Mouse (Mus musculus): Measurements from ENCODE around the gene Npy5r.

Npy5r gene

GRCm38 (mm10) chr8:66687511-66688329 lies at the start of gene Npy5r:
Gene Npy5r (minus strand): TSS chr8:66688128.
- no peaks in the 10 kb centered on the region for H3K9me3 ChIP-seq (ENCODE audit: low read length)
- H3K27me3 ChIP-seq (ENCODE audit: insufficient read depth, low read length): peaks cover 41% of the 10 kb centered on the region
- peak within 1 kb of the TSS; percentile 72 for H3K4me3 ChIP-seq (replicated peaks; ENCODE audit: low read length)
- H3K4me1 ChIP-seq (replicated peaks; ENCODE audit: low read depth, low read length): peaks cover 12% of the 10 kb centered on the region; the same call in 1 of the 2 replicates
- no peaks in the 10 kb centered on the region for H3K36me3 ChIP-seq (ENCODE audit: insufficient read depth, low read length)
- TF ChIP-seq POU5F1 (IDR thresholded peaks at IDR 0.05; ENCODE audit: borderline replicate concordance, low read length): no peak
- no peak for TF ChIP-seq NANOG (IDR thresholded peaks at IDR 0.05; ENCODE audit: borderline replicate concordance, low read length)
- TF ChIP-seq CTCF (conservative IDR thresholded peaks at IDR 0.05; ENCODE audit: low read length): no peak

- peaks cover 17% of the 10 kb centered on the region for H3K4me1 ChIP-seq (replicated peaks; ENCODE audit: low read depth, low read length)
- H3K4me3 ChIP-seq (replicated peaks; ENCODE audit: low read length): no peak overlapping the region
- no peaks in the 10 kb centered on the region for H3K36me3 ChIP-seq (ENCODE audit: insufficient read depth, low read length)
- H3K9me3 ChIP-seq (ENCODE audit: low read length): no peaks in the 10 kb centered on the region
- TF ChIP-seq POU5F1 (IDR thresholded peaks at IDR 0.05; ENCODE audit: borderline replicate concordance, low read length): no peak
- no peak for TF ChIP-seq CTCF (conservative IDR thresholded peaks at IDR 0.05; ENCODE audit: low read length)
- TF ChIP-seq NANOG (IDR thresholded peaks at IDR 0.05; ENCODE audit: borderline replicate concordance, low read length): no peak
- no peaks in the 10 kb centered on the region for H3K27me3 ChIP-seq (ENCODE audit: insufficient read depth, low read length)
Measured at GRCm38 (mm10) chr8:66731957-66732356, 44.0 kb upstream of the Npy5r start.

- Histone ChIP-seq H3K4me3 (replicated peaks; ENCODE audit: low read length) (no peak overlapping the region), H3K27me3 (ENCODE audit: insufficient read depth, low read length) (0 out of 2 replicates have a peak, but pooled peaks cover 4% of the 10 kb centered on the region), H3K9me3 (ENCODE audit: low read length) (no peaks in the 10 kb centered on the region), H3K4me1 (replicated peaks; ENCODE audit: low read depth, low read length) (peaks cover 17% of the 10 kb centered on the region), H3K36me3 (ENCODE audit: insufficient read depth, low read length) (no peaks in the 10 kb centered on the region)
- no peak for TF ChIP-seq POU5F1 (IDR thresholded peaks at IDR 0.05; ENCODE audit: borderline replicate concordance, low read length)
- TF ChIP-seq CTCF (conservative IDR thresholded peaks at IDR 0.05; ENCODE audit: low read length): no peak
- no peak for TF ChIP-seq NANOG (IDR thresholded peaks at IDR 0.05; ENCODE audit: borderline replicate concordance, low read length)
Measured at GRCm38 (mm10) chr8:66729446-66729845, 41.5 kb upstream of the Npy5r start.

GRCm38 (mm10) chr8:66722835-66723234 lies 34.9 kb upstream of the Npy5r start:
- 0 out of 2 replicates have a peak, but pooled peaks cover 4% of the 10 kb centered on the region for H3K27me3 ChIP-seq (ENCODE audit: insufficient read depth, low read length)
- H3K9me3 ChIP-seq (ENCODE audit: low read length): no peaks in the 10 kb centered on the region
- TF ChIP-seq CTCF (conservative IDR thresholded peaks at IDR 0.05; ENCODE audit: low read length): no peak
- no peak for TF ChIP-seq NANOG (IDR thresholded peaks at IDR 0.05; ENCODE audit: borderline replicate concordance, low read length)
- no peak for TF ChIP-seq POU5F1 (IDR thresholded peaks at IDR 0.05; ENCODE audit: borderline replicate concordance, low read length)
- H3K36me3 ChIP-seq (ENCODE audit: insufficient read depth, low read length): no peaks in the 10 kb centered on the region
- no peak overlapping the region for H3K4me3 ChIP-seq (replicated peaks; ENCODE audit: low read length)
- no peaks in the 10 kb centered on the region for H3K4me1 ChIP-seq (replicated peaks; ENCODE audit: low read depth, low read length)

GRCm38 (mm10) chr8:66714324-66714975 lies 26.5 kb upstream of the Npy5r start:
- no peaks in the 10 kb centered on the region for H3K4me1 ChIP-seq (replicated peaks; ENCODE audit: low read depth, low read length)
- no peak overlapping the region for H3K4me3 ChIP-seq (replicated peaks; ENCODE audit: low read length)
- no peaks in the 10 kb centered on the region; the same call in 1 of the 2 replicates for H3K9me3 ChIP-seq (ENCODE audit: low read length)
- H3K27me3 ChIP-seq (ENCODE audit: insufficient read depth, low read length): no peaks in the 10 kb centered on the region
- TF ChIP-seq CTCF (conservative IDR thresholded peaks at IDR 0.05; ENCODE audit: low read length) (no peak), NANOG (IDR thresholded peaks at IDR 0.05; ENCODE audit: borderline replicate concordance, low read length) (no peak), POU5F1 (IDR thresholded peaks at IDR 0.05; ENCODE audit: borderline replicate concordance, low read length) (no peak)
- H3K36me3 ChIP-seq (ENCODE audit: insufficient read depth, low read length): no peaks in the 10 kb centered on the region

- H3K36me3 ChIP-seq (ENCODE audit: insufficient read depth, low read length): no peaks in the 10 kb centered on the region
- peaks cover 33% of the 10 kb centered on the region for H3K27me3 ChIP-seq (ENCODE audit: insufficient read depth, low read length)
- TF ChIP-seq NANOG (IDR thresholded peaks at IDR 0.05; ENCODE audit: borderline replicate concordance, low read length) (no peak), POU5F1 (IDR thresholded peaks at IDR 0.05; ENCODE audit: borderline replicate concordance, low read length) (no peak), CTCF (conservative IDR thresholded peaks at IDR 0.05; ENCODE audit: low read length) (no peak)
- H3K4me3 ChIP-seq (replicated peaks; ENCODE audit: low read length): no peak overlapping the region
- H3K9me3 ChIP-seq (ENCODE audit: low read length): no peaks in the 10 kb centered on the region
- H3K4me1 ChIP-seq (replicated peaks; ENCODE audit: low read depth, low read length): peaks cover 22% of the 10 kb centered on the region
Measured at GRCm38 (mm10) chr8:66698782-66699181, 10.9 kb upstream of the Npy5r start.

- TF ChIP-seq CTCF (conservative IDR thresholded peaks at IDR 0.05; ENCODE audit: low read length): no peak
- TF ChIP-seq POU5F1 (IDR thresholded peaks at IDR 0.05; ENCODE audit: borderline replicate concordance, low read length): no peak
- no peak for TF ChIP-seq NANOG (IDR thresholded peaks at IDR 0.05; ENCODE audit: borderline replicate concordance, low read length)
- Histone ChIP-seq H3K36me3 (ENCODE audit: insufficient read depth, low read length) (no peaks in the 10 kb centered on the region), H3K4me1 (replicated peaks; ENCODE audit: low read depth, low read length) (peaks cover 22% of the 10 kb centered on the region), H3K9me3 (ENCODE audit: low read length) (no peaks in the 10 kb centered on the region), H3K4me3 (replicated peaks; ENCODE audit: low read length) (no peak overlapping the region), H3K27me3 (ENCODE audit: insufficient read depth, low read length) (peaks cover 33% of the 10 kb centered on the region)
Measured at GRCm38 (mm10) chr8:66698011-66698410, 10.1 kb upstream of the Npy5r start.

GRCm38 (mm10) chr8:66696970-66697843 lies 9.3 kb upstream of the Npy5r start, which contains the start of gene Npy1r:
Gene Npy1r (plus strand): TSS chr8:66697192.
- Histone ChIP-seq H3K36me3 (ENCODE audit: insufficient read depth, low read length) (no peaks in the 10 kb centered on the region), H3K4me1 (replicated peaks; ENCODE audit: low read depth, low read length) (peaks cover 22% of the 10 kb centered on the region), H3K4me3 (replicated peaks; ENCODE audit: low read length) (peak within 1 kb of the TSS; percentile 48), H3K9me3 (ENCODE audit: low read length) (no peaks in the 10 kb centered on the region), H3K27me3 (ENCODE audit: insufficient read depth, low read length) (peaks cover 33% of the 10 kb centered on the region)
- no peak for TF ChIP-seq POU5F1 (IDR thresholded peaks at IDR 0.05; ENCODE audit: borderline replicate concordance, low read length)
- TF ChIP-seq NANOG (IDR thresholded peaks at IDR 0.05; ENCODE audit: borderline replicate concordance, low read length): no peak
- TF ChIP-seq CTCF (conservative IDR thresholded peaks at IDR 0.05; ENCODE audit: low read length): no peak

Data from E14TG2a.4 (cell line).